Mouse (Mus musculus): ENCODE measurements around the gene Slc16a5.

The Slc16a5 gene

DNA sequence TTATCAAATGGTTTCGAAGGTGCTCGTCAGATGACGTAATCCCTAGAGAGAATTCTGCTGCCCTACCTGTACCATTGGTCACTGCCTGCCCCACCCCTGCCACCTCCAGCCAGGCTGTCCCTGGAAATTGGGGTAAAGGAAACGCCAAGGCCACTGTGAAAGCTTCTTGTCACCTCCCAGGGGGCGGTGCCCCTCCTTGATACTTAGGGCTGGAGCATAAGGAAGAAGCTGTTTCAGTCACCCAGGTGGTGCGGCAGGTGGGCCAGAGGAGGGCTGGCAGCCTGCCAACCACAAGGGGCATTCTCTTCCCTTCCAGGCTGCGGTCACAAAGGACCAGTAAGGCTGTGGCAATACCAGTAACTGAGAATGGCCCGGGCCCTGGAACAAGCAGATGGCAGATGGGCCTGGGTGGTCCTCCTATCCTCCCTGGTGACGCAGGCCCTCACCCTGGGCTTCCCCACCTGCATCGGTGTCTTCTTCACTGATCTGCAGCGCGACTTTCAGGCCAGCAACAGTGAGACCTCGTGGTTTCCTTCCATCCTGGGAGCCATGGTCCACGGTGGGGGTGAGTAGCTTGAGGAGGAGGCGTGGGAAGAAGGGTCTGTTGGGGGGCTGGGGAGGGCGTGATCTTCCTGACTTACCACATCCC lies at the start of gene Slc16a5:
Slc16a5 (plus strand) TSS at position 232 of the 649 bp plus-strand sequence.
- DNase-seq (ENCODE audit: low spot score), result no peak

DNA sequence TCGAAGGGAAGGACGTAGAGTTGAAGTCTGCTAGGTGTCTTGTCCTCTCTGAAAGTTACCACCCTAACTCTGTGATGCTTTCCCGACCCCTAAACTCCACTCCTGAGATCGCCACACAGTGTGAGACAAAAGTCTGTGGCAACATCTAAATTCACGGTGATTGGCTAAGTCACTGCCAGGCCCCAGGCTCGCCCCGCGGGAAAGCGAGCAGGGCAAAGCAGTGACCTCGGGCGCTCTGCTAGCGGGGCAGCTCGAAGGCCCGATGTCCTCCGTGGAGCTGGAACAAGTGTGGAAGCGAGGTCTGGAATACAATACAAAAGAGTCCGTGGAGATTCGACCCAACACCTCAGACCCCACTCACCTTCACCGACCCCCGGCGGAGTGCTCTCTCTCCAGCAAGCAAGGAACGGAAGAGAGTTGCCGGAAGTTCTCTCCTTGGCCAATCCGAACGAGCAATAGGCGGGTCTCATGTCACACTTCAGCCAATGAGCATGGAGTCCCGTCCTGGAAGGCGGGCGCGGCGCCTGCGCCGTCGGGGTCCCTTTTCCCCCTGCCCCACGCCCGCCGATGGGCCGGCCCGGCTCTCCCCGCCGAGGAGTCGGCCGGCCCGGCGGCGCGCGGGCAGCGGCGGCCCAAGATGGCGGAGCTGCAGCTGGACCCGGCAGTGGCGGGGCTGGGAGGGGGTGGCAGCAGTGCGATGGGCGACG lies 42.6 kb upstream of the Slc16a5 start, which contains the start of the genes Atp5h and Kctd2:
Atp5h (minus strand) TSS at position 432 of the 707 bp plus-strand sequence.
Kctd2 (plus strand) TSS at position 598 of the 707 bp plus-strand sequence.
- DNase-seq (ENCODE audit: low spot score), result peak; percentile 80

DNA sequence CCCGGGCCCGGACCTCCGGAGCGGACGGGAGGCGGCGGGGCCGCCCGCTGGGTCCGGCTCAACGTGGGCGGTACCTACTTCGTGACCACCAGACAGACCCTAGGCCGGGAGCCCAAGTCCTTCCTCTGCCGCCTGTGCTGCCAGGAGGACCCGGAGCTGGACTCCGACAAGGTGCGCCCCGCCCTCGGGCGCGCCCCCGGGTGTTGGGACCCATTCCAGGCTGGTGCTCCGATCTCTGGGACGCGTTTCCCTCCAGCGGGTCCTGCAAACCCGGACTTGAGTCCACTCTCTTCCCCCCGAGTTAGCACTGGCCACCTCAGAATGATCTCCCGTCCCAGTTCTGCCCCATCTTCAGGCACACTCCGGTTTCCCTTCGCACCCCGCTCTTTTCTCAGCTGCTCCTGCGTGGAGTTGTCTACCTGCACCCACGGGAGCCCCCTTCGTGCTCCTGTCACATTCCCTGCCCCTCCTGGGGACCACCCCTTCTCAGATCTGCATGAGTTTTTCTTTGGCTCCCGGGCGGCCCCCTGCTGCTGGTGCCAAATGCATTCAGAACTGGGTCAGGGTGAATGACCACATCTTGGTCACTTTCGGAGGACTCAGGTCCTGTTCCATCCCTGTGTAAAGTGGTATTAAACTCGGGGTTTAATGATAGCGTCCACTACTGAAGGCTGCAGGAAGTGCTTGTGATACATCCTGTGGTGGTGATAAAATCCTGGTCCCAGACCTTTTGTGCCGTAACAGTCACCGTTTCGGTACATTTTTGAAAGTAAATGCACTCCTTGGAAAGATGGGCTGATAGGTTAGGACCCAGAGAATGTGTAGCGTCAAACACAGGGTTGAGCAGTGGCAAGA lies 41.7 kb upstream of the Slc16a5 start:
- DNase-seq (ENCODE audit: low spot score), result peak; percentile 51

DNA sequence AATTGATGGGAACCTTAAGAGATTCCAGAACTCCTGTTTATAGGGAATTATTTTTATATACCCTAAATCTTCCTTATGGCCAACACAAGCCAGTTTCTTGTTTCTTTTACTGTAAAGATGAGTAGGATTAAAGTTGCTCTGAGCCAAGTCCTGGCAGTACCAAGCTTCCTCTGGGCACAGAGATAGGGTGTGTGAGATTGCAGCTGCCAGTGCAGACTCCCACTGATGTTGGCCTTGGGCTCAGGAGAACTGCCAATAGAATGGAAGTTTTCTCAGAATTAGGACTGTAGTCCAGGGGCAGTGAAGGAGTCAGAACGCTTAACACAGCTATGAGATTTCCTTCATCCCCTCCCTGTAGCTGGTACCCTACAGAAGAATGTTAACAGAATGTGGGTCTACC lies 40.9 kb upstream of the Slc16a5 start:
- DNase-seq (ENCODE audit: low spot score), result no peak

DNA sequence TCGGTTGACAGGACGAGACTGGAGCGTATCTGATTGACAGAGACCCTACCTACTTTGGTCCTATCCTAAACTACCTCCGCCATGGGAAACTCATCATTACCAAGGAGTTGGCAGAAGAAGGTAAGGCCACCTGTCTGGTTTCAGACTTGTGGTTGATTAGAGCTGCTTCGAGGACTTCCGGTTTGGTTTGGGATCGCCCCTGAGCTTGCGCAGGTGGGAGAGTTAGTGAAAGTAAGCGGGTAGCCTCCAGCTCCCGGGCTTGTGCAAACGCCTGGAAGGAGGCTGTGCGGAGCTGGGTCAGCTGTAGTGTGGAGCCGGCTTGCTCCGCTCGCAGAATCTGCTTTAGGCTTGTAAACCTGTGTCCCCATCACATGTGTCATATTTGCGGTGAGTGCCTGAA lies 40.3 kb upstream of the Slc16a5 start:
- no peak for DNase-seq (ENCODE audit: low spot score)

DNA sequence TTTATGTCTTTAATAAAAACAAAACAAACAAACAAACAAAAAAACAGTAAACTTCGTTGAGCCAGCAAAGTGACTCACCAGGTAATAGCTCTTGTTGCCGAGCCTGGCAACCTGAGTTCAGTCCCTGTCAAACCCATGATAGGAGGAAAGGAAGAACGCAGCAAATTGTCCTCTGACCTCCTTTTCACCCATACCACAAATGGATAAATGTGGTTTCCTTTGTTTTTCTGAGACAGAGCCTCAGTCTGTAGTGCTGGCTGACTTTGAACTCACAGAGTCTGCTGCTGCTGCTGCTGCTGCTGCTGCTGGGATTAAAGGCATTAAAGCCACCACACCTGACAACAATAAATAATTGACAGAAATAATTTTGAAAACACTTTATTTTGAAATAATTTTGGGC lies 39.2 kb upstream of the Slc16a5 start:
- no peak for DNase-seq (ENCODE audit: low spot score)

DNA sequence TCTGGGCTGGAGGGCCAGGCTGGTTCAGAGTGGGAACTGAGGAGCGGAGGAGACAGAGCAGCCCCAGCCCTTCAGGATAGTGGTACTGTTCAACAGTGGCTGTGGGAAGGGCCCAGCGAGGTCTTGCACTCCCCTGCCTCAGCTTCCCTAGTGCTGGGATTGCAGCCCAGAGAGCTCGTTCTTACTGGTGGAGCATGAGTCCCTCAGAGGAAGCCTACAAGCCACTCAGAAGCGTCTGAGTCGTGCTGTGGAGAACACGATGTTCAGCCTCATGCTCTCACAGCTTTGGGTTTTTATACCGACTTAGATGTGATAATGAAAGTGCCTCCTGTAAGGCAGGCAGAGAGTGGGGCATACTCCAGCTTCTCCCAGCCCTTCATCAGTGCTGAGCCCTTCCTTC lies 37.6 kb upstream of the Slc16a5 start:
- DNase-seq (ENCODE audit: low spot score), result no peak

DNA sequence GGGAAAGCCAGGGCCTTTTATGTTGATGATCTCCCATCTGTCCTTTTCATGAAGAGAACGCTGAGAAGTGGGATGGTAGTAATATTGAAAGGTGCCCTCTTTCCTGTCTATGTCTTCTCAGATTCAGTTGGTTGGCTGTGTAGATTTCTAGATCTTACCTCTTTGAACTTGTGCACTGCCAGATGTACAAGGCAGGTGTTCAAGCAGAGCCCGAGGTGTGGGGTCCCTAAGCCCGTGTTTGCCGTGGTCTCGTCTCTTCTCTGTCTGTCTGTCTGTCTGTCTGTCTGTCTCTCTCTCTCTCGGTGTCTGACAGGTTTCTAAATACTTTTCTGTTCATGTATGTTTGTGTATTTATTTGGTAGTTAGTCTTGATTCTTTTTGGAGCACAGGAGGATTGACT lies 36.6 kb upstream of the Slc16a5 start:
- no peak for DNase-seq (ENCODE audit: low spot score)

DNA sequence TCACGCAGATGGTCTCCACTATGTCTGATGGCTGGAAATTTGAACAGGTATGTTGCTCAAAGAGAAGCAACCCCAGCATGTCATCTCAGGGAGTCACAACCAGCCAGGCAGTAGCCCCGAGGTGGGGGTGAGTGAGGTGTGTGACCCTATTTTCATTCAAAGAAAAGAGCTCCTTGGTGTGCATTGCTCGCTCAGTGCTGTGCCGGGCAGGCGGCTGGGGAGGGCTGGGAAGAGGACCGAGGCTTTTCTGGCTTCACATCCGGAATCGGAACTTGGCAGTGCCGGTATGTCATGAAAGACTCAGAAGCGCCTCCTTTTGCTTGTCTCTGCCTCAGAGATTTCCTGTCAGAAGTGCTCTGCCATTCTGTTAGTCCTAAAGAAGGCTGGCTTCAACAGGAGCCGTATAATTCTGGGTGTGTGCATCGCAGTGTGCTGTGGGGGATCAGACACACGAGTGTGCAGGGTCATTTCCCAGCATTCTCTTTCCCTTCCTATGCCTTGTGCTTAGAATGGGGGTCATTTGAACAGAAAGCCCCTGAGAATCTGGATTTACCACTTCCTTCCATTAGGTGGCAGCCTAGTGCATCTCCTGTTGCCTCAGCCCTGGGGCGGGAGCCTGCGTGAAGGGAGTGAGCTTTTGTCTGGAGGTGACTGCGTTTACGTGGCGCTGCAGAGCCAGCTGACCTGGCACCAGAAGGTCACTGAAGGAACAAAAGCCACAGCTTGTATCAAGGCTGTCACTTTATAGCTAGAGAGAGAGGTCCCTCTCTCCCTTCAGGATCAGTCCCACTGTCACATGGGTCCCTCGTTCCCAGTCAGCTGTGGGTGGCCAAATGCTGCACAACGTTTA lies 34.6 kb upstream of the Slc16a5 start:
- DNase-seq (ENCODE audit: low spot score), result no peak

DNA sequence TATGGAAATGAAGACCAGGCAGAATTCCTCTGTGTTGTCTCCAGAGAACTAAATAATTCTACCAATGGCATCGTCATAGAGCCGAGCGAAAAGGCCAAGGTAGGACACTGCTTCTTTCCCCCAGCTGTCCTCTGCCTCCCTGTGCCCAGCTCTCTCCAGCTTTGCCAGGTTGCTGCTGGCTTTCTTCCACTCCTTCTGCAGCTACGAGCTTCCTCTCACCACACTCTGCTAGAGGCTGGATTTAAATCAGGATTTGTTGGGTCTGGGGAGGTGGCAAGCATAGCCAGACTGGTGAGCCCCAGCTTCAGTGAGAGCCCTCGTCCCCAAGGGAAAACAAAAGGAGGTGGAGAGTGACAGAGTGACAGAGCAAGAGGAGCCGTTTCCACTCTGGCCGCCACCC lies 33.0 kb upstream of the Slc16a5 start:
- DNase-seq (ENCODE audit: low spot score), result no peak

DNA sequence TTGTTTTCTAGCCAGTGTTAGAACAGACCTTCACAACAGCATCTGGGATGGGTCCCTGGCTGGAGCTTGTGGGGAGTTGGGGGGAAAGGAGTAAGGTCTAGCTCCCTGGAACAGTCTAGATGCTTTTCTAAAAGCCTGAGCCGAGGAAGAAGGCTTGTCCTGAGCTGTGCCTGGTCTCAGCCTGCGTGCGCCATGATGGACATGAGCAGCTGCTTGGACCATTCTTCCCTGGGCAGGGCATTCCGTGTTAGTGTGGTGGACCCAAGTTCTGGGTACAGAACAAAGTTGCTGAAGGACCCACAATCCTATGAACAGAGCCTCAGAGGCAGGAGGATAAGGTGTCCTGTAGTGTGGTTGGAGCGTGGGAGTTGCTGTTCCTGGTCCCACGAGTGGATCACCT lies 31.7 kb upstream of the Slc16a5 start:
- no peak for DNase-seq (ENCODE audit: low spot score)

DNA sequence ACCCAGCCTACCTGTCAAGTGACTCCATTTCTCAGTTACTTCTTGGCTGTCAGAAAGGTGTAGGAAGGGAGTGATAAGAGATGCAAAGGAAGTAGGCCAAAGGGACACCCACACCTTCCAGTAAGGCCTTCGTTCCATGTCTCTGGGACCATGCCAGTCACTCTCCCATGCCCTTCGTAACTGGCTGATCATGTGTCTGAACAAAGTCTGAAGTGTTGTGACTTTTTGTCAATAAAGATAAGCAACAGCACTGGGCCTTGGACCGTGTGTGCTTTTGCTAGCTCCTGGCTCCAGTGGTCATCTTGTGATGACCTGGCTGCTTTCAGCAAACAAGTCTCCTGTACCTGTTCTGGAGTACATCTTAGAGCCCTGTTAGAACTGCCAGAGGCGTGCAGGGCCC lies 29.5 kb upstream of the Slc16a5 start:
- DNase-seq (ENCODE audit: low spot score), result no peak

DNA sequence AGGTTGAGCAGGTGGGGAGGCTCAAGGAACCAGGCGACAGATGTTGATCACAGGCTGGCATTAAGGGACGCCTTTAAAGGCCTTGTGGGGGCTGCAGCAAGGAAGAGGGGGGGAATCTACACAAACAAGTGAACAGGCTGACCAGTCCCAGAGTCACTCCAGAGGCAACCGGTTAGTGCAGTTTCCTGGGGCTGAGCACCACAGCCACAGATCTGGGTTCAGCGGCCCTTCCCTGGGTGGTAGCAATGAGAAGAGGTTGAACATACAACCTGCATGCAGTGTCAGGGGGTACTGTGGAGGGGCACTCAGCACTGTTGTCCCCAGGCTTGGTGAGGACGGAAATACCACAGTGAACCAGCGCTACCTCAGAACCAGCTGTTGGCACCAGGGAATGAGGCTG lies 28.9 kb upstream of the Slc16a5 start:
- DNase-seq (ENCODE audit: low spot score), result no peak

DNA sequence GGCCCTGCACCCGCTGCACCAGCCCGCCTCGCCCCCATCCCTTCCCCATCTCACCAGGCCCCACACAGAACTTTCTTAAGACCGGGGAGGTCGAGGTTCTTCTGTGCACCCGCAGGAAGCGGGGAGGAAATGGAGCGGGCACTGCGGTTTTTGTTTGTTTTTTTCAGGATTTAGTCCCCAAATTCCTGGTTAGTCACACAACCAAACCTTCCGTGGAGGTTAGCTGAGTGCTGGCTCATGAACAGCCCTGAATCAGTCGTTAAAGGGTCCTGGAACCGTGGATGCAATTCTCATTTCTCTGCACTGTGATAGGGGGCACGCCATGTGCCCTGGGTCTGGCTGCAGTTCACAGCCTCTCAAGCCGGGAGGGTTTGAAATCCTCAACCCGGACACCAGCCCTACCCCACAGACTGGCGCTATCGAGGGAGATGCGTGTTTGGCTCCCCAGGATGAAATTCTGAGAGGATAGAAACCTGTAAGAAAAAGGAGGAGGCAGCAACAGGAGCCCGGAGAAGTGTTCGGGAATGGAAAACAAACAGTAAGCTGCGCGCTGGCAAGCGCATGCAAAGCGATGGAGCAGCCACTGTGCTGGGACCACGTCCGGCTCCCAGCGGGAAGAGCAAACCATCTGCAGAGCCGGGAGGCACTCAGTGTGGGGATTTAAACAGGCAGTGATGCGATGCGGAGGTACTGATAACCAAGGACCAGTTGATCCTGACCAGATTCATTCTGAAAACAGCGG lies 26.5 kb upstream of the Slc16a5 start:
- no peak for DNase-seq (ENCODE audit: low spot score)

DNA sequence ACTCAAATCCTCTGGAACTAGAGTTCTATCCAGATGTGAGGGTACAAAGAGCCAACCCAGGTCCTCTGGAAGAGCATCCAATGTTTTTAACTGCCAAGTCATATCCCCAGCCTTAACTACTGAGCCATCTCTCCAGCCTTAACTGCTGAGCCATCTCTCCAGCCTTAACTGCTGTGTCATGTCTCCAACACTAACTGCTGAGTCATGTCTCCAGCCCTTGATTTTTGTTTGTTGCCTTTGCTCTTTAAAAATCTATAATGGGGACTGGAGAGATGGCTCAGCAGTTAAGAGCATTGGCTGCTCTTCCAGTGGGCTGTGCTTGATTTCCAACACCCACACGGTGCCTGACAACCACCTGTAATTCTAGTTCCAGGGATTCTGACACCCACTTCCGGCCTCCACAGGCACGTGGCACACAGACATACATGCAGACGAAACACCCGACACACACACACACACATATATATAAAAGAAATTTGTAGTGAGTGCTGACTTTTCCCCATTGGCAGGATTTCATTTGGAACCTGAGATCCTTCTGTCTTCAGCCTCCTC lies 24.6 kb upstream of the Slc16a5 start:
- no peak for DNase-seq (ENCODE audit: low spot score)

DNA sequence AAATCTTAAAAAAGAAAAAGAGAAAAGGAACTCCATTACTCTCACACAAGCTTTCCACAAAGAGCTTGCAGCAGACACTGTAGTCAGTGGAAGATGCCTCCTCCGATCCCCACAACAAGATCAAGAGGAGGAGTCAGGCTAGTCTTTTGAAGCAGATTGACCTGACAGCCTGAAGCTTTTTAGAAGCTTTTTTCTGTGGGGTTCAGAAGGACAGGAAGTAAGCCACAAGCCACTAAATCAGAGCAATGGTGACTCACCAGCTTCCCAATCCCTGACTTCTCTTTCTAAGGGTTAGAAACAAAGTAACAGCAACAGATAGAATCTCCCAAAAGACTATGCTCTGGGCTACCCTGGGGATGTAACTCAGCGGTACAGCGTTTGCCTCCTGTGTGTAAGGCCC lies 22.9 kb upstream of the Slc16a5 start:
- no peak for DNase-seq (ENCODE audit: low spot score)

DNA sequence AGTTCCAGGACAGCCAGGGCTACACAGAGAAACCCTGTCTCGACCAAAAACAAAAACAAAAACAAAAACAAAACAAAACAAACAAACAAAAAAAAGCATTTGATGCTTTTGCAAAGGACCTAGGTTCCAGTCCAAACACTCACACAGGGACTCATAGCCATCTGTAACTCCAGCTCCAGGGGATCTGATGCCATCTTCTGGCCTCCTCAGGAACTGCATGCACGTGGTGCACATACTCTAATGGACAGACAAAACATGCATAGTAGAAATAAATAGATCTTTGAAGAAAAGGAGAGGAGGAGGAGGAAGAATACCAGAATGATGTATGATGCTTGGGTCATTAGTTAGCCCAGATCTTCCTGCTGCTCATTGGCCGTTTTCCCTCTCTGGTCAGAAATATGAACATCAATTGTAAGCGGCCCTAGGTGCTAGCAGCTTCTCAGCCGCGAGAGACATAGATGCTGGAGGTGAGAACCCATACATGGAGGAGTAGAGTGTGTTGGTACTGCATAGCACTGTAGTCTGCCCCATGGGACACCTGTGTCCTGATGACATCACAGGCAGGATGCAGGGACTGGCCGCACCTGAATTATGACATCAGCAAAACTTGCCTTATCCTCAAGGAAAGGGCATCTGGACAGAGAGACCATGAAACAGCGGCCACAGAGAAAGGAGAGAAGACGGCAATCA lies 22.2 kb upstream of the Slc16a5 start, which contains the start of gene Trim80:
Trim80 (plus strand) TSS at position 640 of the 690 bp plus-strand sequence.
- DNase-seq (ENCODE audit: low spot score), result no peak

DNA sequence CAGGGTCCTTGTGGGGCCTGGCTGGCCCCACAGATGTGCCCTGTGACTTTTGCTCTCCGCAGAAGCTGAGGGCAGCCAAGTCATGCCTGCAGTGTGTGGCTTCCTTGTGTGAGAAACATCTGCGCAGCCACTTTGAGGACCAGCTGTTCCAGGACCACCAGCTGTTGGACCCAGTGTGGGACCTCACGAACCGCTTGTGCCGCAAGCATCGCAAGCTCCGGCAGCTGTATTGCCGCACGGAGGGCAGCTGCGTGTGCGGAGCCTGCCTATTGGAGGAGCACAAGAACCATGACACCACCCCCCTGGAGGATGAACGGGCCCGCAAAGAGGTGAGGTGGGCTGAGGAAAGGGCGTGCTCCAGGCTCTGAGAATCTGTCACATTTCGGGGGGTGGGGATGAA lies 20.9 kb upstream of the Slc16a5 start:
- DNase-seq (ENCODE audit: low spot score), result no peak

DNA sequence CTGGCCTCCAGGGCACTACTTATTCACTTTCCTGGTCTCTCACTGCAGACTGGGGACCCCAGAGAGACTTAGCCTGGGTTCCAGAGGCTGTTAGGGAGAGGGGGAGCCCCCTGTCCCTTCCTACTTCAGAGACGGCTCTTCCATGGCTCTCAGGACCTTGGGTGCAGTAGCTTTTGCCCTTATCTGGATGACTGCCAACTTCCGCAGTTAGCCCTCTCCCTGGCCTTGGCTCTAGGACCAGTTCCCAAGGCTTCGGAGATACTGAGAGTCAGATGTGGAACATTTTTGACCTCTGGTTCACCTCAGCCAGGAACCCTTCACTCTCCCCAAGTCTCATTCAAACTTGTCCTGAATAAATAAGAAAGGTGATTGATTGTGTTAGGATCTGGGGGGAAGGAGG lies 15.4 kb upstream of the Slc16a5 start:
- no peak for DNase-seq (ENCODE audit: low spot score)

DNA sequence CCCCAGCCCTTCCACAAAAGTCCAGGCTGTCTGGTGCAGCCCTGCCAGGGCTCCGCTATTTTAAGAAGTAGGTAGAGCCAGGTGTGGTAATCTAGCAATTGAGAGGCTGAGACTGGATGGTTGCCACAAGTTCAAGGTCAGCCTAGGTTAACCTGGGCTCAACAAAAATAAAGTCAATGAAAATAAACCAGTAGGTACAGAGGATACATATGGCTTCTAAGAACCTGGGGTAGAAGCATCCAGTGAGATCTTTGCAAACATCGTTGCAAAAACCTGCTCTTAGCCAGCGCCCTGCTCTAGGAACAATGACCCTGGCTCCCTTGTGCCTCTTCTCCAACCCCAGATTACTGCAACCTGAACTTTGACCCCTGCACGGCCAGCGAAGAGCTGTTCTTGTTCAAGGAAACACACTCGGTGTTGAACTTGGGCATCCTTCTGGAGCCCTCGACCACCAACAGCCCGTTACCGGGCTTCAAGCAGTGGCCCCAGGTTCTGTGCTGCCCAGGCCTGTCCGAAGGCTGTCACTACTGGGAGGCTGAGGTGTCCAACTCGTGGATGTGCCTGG lies 14.9 kb upstream of the Slc16a5 start:
- DNase-seq (ENCODE audit: low spot score), result no peak

Data from ovary, postnatal 10 days (tissue).